ENCODE assay signal across 8 mouse cellular contexts in genomic region chr4:144893561-144894486, GRCm38 (mm10). TPM values are rescaled to one million over a fixed set of nuclear protein-coding genes. Genes with fewer than 3 reads are reported as not detected.
DNase-seq lines count a peak whose midpoint lies in the region; ATAC-seq and TF ChIP-seq lines count a peak whose summit lies in the region.

No protein-coding gene starts in this region.

- H3K36me3 ChIP-seq in heart, embryonic 11.5 days (ENCODE audit: control insufficient read depth, insufficient read depth, low read length): no peaks in the 10 kb centered on the region
- H3K36me3 ChIP-seq in small intestine, adult 2 months (ENCODE audit: control insufficient read depth, insufficient read depth, low read length): no peaks in the 10 kb centered on the region

- no peak for TF ChIP-seq CTCF in small intestine, adult 2 months (IDR thresholded peaks at IDR 0.05; ENCODE audit: extremely low read depth, insufficient read length, insufficient replicate concordance, low read depth, low read length)

- H3K4me3 ChIP-seq in heart, embryonic 11.5 days (ENCODE audit: low read depth, low read length): peak overlapping the region; percentile 42
- H3K4me3 ChIP-seq in small intestine, adult 2 months (ENCODE audit: low read depth, low read length): peak overlapping the region; percentile 98

- H3K9me3 ChIP-seq in heart, embryonic 11.5 days (replicated peaks; ENCODE audit: control insufficient read depth, low read length): no peaks in the 10 kb centered on the region

- H3K27ac ChIP-seq in heart, embryonic 11.5 days (ENCODE audit: low read depth, low read length): no peak overlapping the region
- peak overlapping the region; percentile 97 for H3K27ac ChIP-seq in small intestine, adult 2 months (ENCODE audit: insufficient read depth, low read depth, low read length)

- no peak for ATAC-seq in heart, embryonic 11.5 days (replicated peaks; ENCODE audit: insufficient number of reproducible peaks, low FRiP score, low TSS enrichment)

- no peak for TF ChIP-seq POLR2A in small intestine, adult 2 months (IDR thresholded peaks at IDR 0.05; ENCODE audit: low read depth, low read length)

- peak overlapping the region; percentile 46 for H3K9ac ChIP-seq in heart, embryonic 11.5 days (ENCODE audit: low read depth, low read length)

- WGBS in heart, embryonic 11.5 days (ENCODE audit: insufficient replicate concordance): under 1% methylated on average over 41 of the region's 44 CpGs
- WGBS in small intestine, adult 2 months: under 1% methylated on average over 44 of the region's 44 CpGs

- H3K27me3 ChIP-seq in heart, embryonic 11.5 days (ENCODE audit: control insufficient read depth, insufficient read depth, low read length): peaks cover 17% of the 10 kb centered on the region; the same call in 1 of the 2 replicates
- H3K27me3 ChIP-seq in small intestine, adult 2 months (ENCODE audit: control insufficient read depth, insufficient read depth, low read length): no peaks in the 10 kb centered on the region

- peaks cover 21% of the 10 kb centered on the region for H3K4me1 ChIP-seq in heart, embryonic 11.5 days (ENCODE audit: control insufficient read depth, insufficient read depth, low read length)
- H3K4me1 ChIP-seq in small intestine, adult 2 months (ENCODE audit: control insufficient read depth, insufficient read depth, insufficient read length, low read length): peaks cover 47% of the 10 kb centered on the region

- peak; percentile 66 for DNase-seq in urinary bladder, adult 2 months (ENCODE audit: low spot score)
- no peak for DNase-seq in urinary bladder, postnatal 10 days (ENCODE audit: low spot score)
- DNase-seq in embryo, embryonic 10 days (ENCODE audit: low spot score): peak; percentile 41
- peak; percentile 70 for DNase-seq in kidney, adult 9 months
- DNase-seq in lung, postnatal 14 days: peak; percentile 69
- DNase-seq in MN1 (ENCODE audit: low spot score): no peak

- peak overlapping the region; percentile 73 for H3K4me2 ChIP-seq in heart, embryonic 11.5 days

RNA-seq across cellular contexts. Expression of gene Dhrs3, which starts 1.2 kb away (rescaled TPM):
- polyA plus RNA-seq in urinary bladder, adult 2 months (2012; rRNA removed): 249 and 258 TPM in 2 replicates
- 17.4 and 20.5 TPM in 2 replicates for polyA plus RNA-seq in heart, embryonic 11.5 days (2014; fragmentation: Nextera tagmentation; extraction: Ambion mirVana)
- polyA plus RNA-seq in small intestine, adult 2 months (2012; rRNA removed): 30.7 and 71.2 TPM in 2 replicates

Comparison
In these comparisons a context has a peak if more than half of its experiments do, and no peak if none do; other contexts are left out.
1. DNase-seq: peak in urinary bladder, adult 2 months (single experiment), embryo, embryonic 10 days (single experiment), kidney, adult 9 months (single experiment) and lung, postnatal 14 days (single experiment); none in urinary bladder, postnatal 10 days (single experiment) and MN1 (single experiment).